Mouse (Mus musculus): Measurements from ENCODE around the gene Atrnl1. TPM values are rescaled to one million over a fixed set of nuclear protein-coding genes. Genes with fewer than 3 reads are reported as not detected.
"Not testable (repeated sequence)": the region's sequence is repeated elsewhere in the genome, so short reads cannot be mapped to it uniquely, and the experiment has no call there.

The Atrnl1 gene
- polyA plus RNA-seq, 1 experiment: 5.6 TPM

GRCm38 (mm10) chr19:58043550-58043949 is 432.7 kb downstream of the Atrnl1 start:
- Histone ChIP-seq H3K4me1 (ENCODE audit: control insufficient read depth, insufficient read depth, insufficient read length) (no peaks in the 10 kb centered on the region), H3K36me3 (ENCODE audit: control insufficient read depth, insufficient read depth, low read length) (no peaks in the 10 kb centered on the region), H3K27ac (ENCODE audit: insufficient read depth, low read length) (no peak overlapping the region), H3K27me3 (ENCODE audit: control insufficient read depth, insufficient read depth, low read length) (no peaks in the 10 kb centered on the region), H3K4me3 (ENCODE audit: extremely low read depth, insufficient read depth, insufficient read length) (no peak overlapping the region)
- TF ChIP-seq CTCF (IDR thresholded peaks at IDR 0.05; ENCODE audit: extremely low read depth, insufficient read depth, insufficient read length, insufficient replicate concordance): no peak
- no peak for TF ChIP-seq POLR2A (IDR thresholded peaks at IDR 0.05; ENCODE audit: low read depth, low read length)
- DNase-seq (ENCODE audit: low read depth in 1 of 2, low spot score in 2 of 2): no peak
- 85% methylated on average over 4 of the region's 4 CpGs for WGBS

DNA sequence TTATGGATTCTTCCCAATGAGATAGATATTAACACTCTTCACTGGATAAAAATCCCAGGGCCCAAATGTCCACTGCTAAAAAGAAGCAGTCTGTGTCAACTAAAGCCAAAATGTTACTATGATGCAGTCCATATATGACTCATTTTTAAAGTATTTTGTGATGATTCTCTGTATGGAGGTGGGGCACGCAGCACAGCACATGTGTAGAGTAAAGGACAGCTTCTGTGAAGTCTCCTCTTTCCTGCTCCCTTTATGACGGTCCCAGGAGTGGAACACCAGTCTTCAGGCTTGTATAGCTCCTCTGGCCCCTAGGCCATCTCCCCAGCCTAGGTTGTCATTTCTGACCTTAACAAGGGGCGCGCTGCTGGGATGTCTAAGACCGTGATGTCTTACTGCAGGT is 434.0 kb downstream of the Atrnl1 start:
- H3K4me1 ChIP-seq (ENCODE audit: control insufficient read depth, insufficient read depth, insufficient read length): no peaks in the 10 kb centered on the region
- no peak for TF ChIP-seq POLR2A (IDR thresholded peaks at IDR 0.05; ENCODE audit: low read depth, low read length)
- no peak for TF ChIP-seq CTCF (IDR thresholded peaks at IDR 0.05; ENCODE audit: extremely low read depth, insufficient read depth, insufficient read length, insufficient replicate concordance)
- 91% methylated on average over 5 of the region's 5 CpGs for WGBS
- H3K4me3 ChIP-seq (ENCODE audit: extremely low read depth, insufficient read depth, insufficient read length): no peak overlapping the region
- no peak for DNase-seq (ENCODE audit: low read depth in 1 of 2, low spot score in 2 of 2)
- H3K36me3 ChIP-seq (ENCODE audit: control insufficient read depth, insufficient read depth, low read length): no peaks in the 10 kb centered on the region
- no peak overlapping the region for H3K27ac ChIP-seq (ENCODE audit: insufficient read depth, low read length)
- no peaks in the 10 kb centered on the region for H3K27me3 ChIP-seq (ENCODE audit: control insufficient read depth, insufficient read depth, low read length)

DNA sequence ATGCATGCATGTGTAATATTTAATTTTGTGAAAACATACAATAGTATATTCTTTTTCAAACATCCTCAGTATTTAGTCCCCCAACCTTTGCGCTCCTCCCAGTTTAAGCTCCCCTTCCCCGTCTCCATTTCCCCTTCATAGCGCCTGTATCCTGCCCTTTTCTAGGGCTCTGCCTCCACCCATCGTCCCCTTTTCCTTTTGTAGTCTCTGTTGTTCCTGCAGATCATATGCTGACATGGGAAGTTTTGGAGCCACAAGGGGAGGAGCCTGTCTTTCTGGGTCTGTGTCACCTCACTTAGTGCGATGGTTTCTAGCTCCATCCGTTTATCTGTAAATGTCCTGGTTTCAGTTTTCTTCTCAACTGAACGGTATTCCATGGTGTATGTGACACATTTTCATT is 435.8 kb downstream of the Atrnl1 start:
- H3K27ac ChIP-seq (ENCODE audit: insufficient read depth, low read length): no peak overlapping the region
- H3K4me3 ChIP-seq (ENCODE audit: extremely low read depth, insufficient read depth, insufficient read length): no peak overlapping the region
- DNase-seq (ENCODE audit: low read depth in 1 of 2, low spot score in 2 of 2): no peak
- no peaks in the 10 kb centered on the region for H3K36me3 ChIP-seq (ENCODE audit: control insufficient read depth, insufficient read depth, low read length)
- H3K27me3 ChIP-seq (ENCODE audit: control insufficient read depth, insufficient read depth, low read length): no peaks in the 10 kb centered on the region
- TF ChIP-seq POLR2A (IDR thresholded peaks at IDR 0.05; ENCODE audit: low read depth, low read length) (no peak), CTCF (IDR thresholded peaks at IDR 0.05; ENCODE audit: extremely low read depth, insufficient read depth, insufficient read length, insufficient replicate concordance) (no peak)
- WGBS: 91% methylated on average over 7 of the region's 7 CpGs
- H3K4me1 ChIP-seq (ENCODE audit: control insufficient read depth, insufficient read depth, insufficient read length): no peaks in the 10 kb centered on the region

GRCm38 (mm10) chr19:58050410-58050809 is 439.6 kb downstream of the Atrnl1 start:
- not testable (repeated sequence) for H3K27ac ChIP-seq (ENCODE audit: insufficient read depth, low read length); H3K4me1 ChIP-seq (ENCODE audit: control insufficient read depth, insufficient read depth, insufficient read length); DNase-seq (ENCODE audit: low read depth in 1 of 2, low spot score in 2 of 2); H3K36me3 ChIP-seq (ENCODE audit: control insufficient read depth, insufficient read depth, low read length); H3K27me3 ChIP-seq (ENCODE audit: control insufficient read depth, insufficient read depth, low read length); H3K4me3 ChIP-seq (ENCODE audit: extremely low read depth, insufficient read depth, insufficient read length)
- 96% methylated on average over 9 of the region's 9 CpGs for WGBS

DNA sequence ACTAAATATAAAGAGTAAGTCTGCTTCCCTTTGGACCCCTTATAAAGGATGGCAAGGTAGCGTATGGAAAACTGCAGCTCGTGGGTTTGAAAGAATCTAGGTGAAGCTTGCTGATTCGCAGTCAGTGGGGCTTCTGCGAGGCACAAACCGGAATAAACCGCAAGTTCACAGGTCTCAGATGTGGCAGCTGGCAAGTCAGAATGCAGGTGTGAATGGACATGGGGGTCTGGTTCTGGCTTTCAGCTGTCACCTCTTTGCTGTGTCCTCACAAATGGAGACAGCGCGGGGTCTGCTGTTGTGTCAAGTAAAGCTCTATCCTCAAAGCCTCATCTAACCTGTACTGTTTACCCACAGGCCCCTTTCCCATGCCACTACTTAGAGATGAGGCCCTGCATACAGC is 440.2 kb downstream of the Atrnl1 start:
- no peak for DNase-seq (ENCODE audit: low read depth in 1 of 2, low spot score in 2 of 2)
- Histone ChIP-seq H3K36me3 (ENCODE audit: control insufficient read depth, insufficient read depth, low read length) (no peaks in the 10 kb centered on the region), H3K4me1 (ENCODE audit: control insufficient read depth, insufficient read depth, insufficient read length) (no peaks in the 10 kb centered on the region), H3K27ac (ENCODE audit: insufficient read depth, low read length) (no peak overlapping the region), H3K4me3 (ENCODE audit: extremely low read depth, insufficient read depth, insufficient read length) (no peak overlapping the region), H3K27me3 (ENCODE audit: control insufficient read depth, insufficient read depth, low read length) (no peaks in the 10 kb centered on the region)
- WGBS: 88% methylated on average over 8 of the region's 8 CpGs
- TF ChIP-seq CTCF (IDR thresholded peaks at IDR 0.05; ENCODE audit: extremely low read depth, insufficient read depth, insufficient read length, insufficient replicate concordance): no peak
- no peak for TF ChIP-seq POLR2A (IDR thresholded peaks at IDR 0.05; ENCODE audit: low read depth, low read length)

DNA sequence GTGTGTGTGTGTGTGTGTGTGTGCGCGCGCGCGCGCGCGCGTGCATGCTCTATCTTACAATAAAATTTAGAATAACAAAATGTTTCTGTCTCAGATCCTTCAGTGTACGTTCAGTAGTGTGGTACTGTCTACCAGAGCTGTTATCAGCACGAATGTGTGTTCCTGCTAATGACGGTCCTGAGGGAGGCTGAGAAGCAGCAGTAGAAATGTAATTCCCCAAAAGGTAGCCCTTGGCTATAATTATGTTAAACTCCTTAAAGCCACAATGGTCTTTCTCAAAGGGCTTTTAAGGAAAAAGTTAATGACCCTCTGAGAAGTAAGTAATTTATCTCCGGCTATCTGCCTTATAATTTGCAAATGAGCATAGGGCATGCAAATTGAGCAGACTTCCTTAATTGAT is 441.1 kb downstream of the Atrnl1 start:
- WGBS: 95% methylated on average over 13 of the region's 13 CpGs
- TF ChIP-seq POLR2A (IDR thresholded peaks at IDR 0.05; ENCODE audit: low read depth, low read length) (no peak), CTCF (IDR thresholded peaks at IDR 0.05; ENCODE audit: extremely low read depth, insufficient read depth, insufficient read length, insufficient replicate concordance) (no peak)
- Histone ChIP-seq H3K27ac (ENCODE audit: insufficient read depth, low read length) (no peak overlapping the region), H3K4me3 (ENCODE audit: extremely low read depth, insufficient read depth, insufficient read length) (no peak overlapping the region), H3K4me1 (ENCODE audit: control insufficient read depth, insufficient read depth, insufficient read length) (no peaks in the 10 kb centered on the region), H3K36me3 (ENCODE audit: control insufficient read depth, insufficient read depth, low read length) (no peaks in the 10 kb centered on the region), H3K27me3 (ENCODE audit: control insufficient read depth, insufficient read depth, low read length) (no peaks in the 10 kb centered on the region)
- no peak for DNase-seq (ENCODE audit: low read depth in 1 of 2, low spot score in 2 of 2)

DNA sequence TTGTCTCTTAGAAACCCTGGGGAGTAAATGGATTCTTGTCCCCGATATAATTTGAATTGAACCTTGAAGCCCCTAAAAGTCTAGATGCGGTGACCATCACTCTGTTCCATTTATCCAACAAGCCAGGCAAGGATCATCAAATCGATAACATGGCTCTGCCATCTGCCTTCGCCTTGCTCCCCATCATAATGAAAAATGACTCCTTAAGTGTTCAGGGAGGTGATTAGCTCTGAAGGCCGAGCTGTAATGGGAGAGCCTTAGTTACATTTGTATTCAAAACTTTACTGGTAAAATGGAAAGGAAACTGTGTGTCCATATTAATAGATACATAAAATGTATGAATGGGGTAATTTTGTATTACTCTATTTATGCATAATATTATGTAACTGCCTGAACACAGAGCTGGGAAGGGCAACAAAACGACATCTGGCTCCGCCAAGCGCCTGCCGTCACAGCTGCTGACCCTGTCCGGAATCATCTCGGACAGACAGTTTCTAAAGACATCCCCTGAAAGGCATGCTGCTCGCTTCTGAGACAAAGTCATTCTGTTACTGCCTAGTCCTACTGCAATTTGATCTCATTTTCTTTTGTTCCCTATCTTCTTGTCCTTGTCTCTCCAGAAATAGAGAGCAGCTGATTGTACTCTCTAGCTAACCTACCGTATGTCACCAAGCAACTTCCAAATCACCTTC is 441.8 kb downstream of the Atrnl1 start:
- Histone ChIP-seq H3K4me3 (ENCODE audit: extremely low read depth, insufficient read depth, insufficient read length) (no peak overlapping the region), H3K27ac (ENCODE audit: insufficient read depth, low read length) (no peak overlapping the region), H3K27me3 (ENCODE audit: control insufficient read depth, insufficient read depth, low read length) (no peaks in the 10 kb centered on the region), H3K4me1 (ENCODE audit: control insufficient read depth, insufficient read depth, insufficient read length) (no peaks in the 10 kb centered on the region), H3K36me3 (ENCODE audit: control insufficient read depth, insufficient read depth, low read length) (no peaks in the 10 kb centered on the region)
- DNase-seq (ENCODE audit: low read depth in 1 of 2, low spot score in 2 of 2): no peak
- WGBS: 92% methylated on average over 13 of the region's 13 CpGs
- no peak for TF ChIP-seq POLR2A (IDR thresholded peaks at IDR 0.05; ENCODE audit: low read depth, low read length)
- no peak for TF ChIP-seq CTCF (IDR thresholded peaks at IDR 0.05; ENCODE audit: extremely low read depth, insufficient read depth, insufficient read length, insufficient replicate concordance)
